Mouse (Mus musculus) liver, embryonic 16.5 days (tissue): ENCODE data around the gene Ifi202b. TPM values are rescaled to one million over a fixed set of nuclear protein-coding genes. Genes with fewer than 3 reads are reported as not detected.
"Not testable (repeated sequence)": the region's sequence is repeated elsewhere in the genome, so short reads cannot be mapped to it uniquely, and the experiment has no call there.

Experiments
- ATAC-seq: fragments of 200-750 bp; cut with Nextera tagmentation; 2 replicates; pipeline ENCODE4 v1.8.0; 2017; ENCODE audit warnings: low read depth, mild to moderate bottlenecking, moderate number of reproducible peaks, moderate library complexity
- H3K27ac ChIP-seq: fragments of 300-500 bp; sonication (generic); 2 replicates; pipeline ENCODE4 v1.5.1; 2014; ENCODE audit warnings: mild to moderate bottlenecking, low read length
- H3K27me3 ChIP-seq: fragments of 300-500 bp; sonication (generic); 2 replicates; pipeline ENCODE4 v1.6.1; 2014; ENCODE audit warnings: low read depth, low read length, mixed read lengths; ENCODE audit not compliant: control insufficient read depth, insufficient read depth
- H3K36me3 ChIP-seq: fragments of 300-500 bp; sonication (generic); 2 replicates; pipeline ENCODE4 v1.6.1; 2014; ENCODE audit warnings: mild to moderate bottlenecking; ENCODE audit not compliant: control insufficient read depth, insufficient read depth
- H3K4me1 ChIP-seq: fragments of 300-500 bp; sonication (generic); 2 replicates; pipeline ENCODE4 v1.6.1; 2014; ENCODE audit warnings: low read depth, low read length, mixed read lengths; ENCODE audit not compliant: control insufficient read depth
- H3K4me2 ChIP-seq: fragments of 300-500 bp; sonication (generic); 2 replicates; pipeline ENCODE4 v1.6.1; 2014; ENCODE audit warnings: low read depth, low read length, mixed read lengths
- H3K4me3 ChIP-seq: fragments of 300-500 bp; sonication (generic); 2 replicates; pipeline ENCODE4 v1.5.1; 2014; ENCODE audit warnings: low read depth, mild to moderate bottlenecking, low read length
- H3K9ac ChIP-seq: fragments of 300-500 bp; sonication (generic); 2 replicates; pipeline ENCODE4 v1.6.1; 2014; ENCODE audit warnings: low read depth, low read length
- H3K9me3 ChIP-seq: fragments of 300-500 bp; sonication (generic); replicated peaks from 2 replicates; pipeline ENCODE4 v1.6.1; 2016; ENCODE audit warnings: low read length; ENCODE audit not compliant: control insufficient read depth
- WGBS: fragments of 180-500 bp; shearing (Covaris S2); extraction: QIAGEN DNeasy Blood & Tissue Kit; methylation state at CpG from one replicate; pipeline ENCODE4 v1.1.7; 2014; ENCODE audit not compliant: insufficient replicate concordance; 5-methylcytosine and 5-hydroxymethylcytosine counted together
- polyA plus RNA-seq: library from polyadenylated mRNA; unstranded; fragments of >200 nt; fragmentation: Nextera tagmentation; extraction: Ambion mirVana; gene quantifications from 2 replicates; pipeline ENCODE4 v1.2.1, GENCODE M21; 2015

Ifi202b gene
- polyA plus RNA-seq, 1 experiment from 2014 or later: not detected

DNA sequence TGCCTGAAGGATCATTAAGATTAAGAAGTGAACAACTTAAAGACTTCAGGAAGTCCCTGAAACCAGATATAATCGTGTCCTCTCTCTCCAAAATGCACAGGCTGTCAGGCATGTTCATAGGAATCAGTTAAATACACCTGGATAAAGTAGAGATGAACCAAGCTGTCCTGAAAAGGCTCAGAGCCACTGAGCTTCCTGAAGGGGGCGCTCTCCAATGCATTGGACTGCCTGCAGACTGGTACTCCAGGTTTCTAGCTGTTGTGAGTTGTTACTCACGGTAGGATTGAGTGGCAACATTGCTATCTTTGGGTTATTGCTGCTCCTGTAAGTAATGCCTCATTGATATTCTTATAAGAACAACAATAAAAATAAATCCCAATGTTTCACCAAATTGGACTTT lies 63.3 kb downstream of the Ifi202b start:
- WGBS: 49% methylated on average over 2 of the region's 3 CpGs
- not testable (repeated sequence) for H3K4me1 ChIP-seq, H3K36me3 ChIP-seq, H3K9me3 ChIP-seq, H3K4me2 ChIP-seq, H3K9ac ChIP-seq, ATAC-seq, H3K27ac ChIP-seq, H3K27me3 ChIP-seq, H3K4me3 ChIP-seq

DNA sequence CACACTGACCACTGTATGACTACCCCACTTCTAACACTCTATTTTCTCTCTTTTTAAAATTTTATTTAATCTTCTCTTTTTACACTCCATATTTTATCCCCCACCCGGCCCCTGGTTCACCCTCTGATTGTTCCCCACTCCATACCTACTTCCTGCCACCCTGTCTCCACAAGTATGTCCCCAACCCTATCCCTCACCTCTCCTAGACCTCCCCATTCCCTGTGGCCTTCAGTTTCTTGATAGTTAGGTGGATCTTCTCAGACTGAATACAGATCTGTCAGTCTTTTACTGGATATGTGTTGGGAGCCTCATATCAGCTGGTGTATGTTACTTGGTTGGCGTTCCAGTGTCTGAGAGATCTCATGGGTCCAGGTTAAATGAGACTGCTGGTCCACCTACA lies 68.0 kb downstream of the Ifi202b start:
- Histone ChIP-seq H3K4me2 (no peak overlapping the region), H3K4me1 (no peaks in the 10 kb centered on the region), H3K9ac (no peak overlapping the region), H3K27ac (no peak overlapping the region), H3K4me3 (no peak overlapping the region), H3K9me3 (no peaks in the 10 kb centered on the region), H3K36me3 (no peaks in the 10 kb centered on the region), H3K27me3 (no peaks in the 10 kb centered on the region)
- 60% methylated on average over 2 of the region's 2 CpGs for WGBS
- ATAC-seq: no peak

GRCm38 (mm10) chr1:173913256-173913791 lies 69.2 kb downstream of the Ifi202b start:
- H3K36me3 ChIP-seq, H3K4me3 ChIP-seq, H3K9me3 ChIP-seq, ATAC-seq, H3K4me2 ChIP-seq, H3K27ac ChIP-seq, H3K27me3 ChIP-seq, H3K4me1 ChIP-seq, H3K9ac ChIP-seq: not testable (repeated sequence)

Other genes starting within 250 kb of the Ifi202b start
- 1.5 and 1.9 TPM in 2 replicates for gene Ifi207, start 241.0 kb downstream of the Ifi202b start, polyA plus RNA-seq
- gene Ifi204, start 215.8 kb downstream of the Ifi202b start, polyA plus RNA-seq: 3.9 and 4.6 TPM in 2 replicates
- 1.4 and 2.6 TPM in 2 replicates for gene Ifi211, start 69.7 kb downstream of the Ifi202b start, polyA plus RNA-seq
- gene Mndal, start 40.3 kb downstream of the Ifi202b start, polyA plus RNA-seq: 3.8 and 4.4 TPM in 2 replicates
- 2.3 and 2.4 TPM in 2 replicates for gene Ifi203, start 40.1 kb downstream of the Ifi202b start, polyA plus RNA-seq
- 0.60 and 1.1 TPM in 2 replicates for gene Ifi205, start 49.1 kb upstream of the Ifi202b start, polyA plus RNA-seq
- 0.09 and 0.12 TPM in 2 replicates for gene Olfr433, start 58.0 kb upstream of the Ifi202b start, polyA plus RNA-seq
- not detected in 2 replicates for gene Olfr432, start 66.5 kb upstream of the Ifi202b start, polyA plus RNA-seq
- not detected in 2 replicates for gene Olfr430, start 83.9 kb upstream of the Ifi202b start, polyA plus RNA-seq
- not detected in 2 replicates for gene Olfr429, start 101.6 kb upstream of the Ifi202b start, polyA plus RNA-seq
- gene Olfr427, start 114.1 kb upstream of the Ifi202b start, polyA plus RNA-seq: not detected in 2 replicates
- gene Olfr231, start 138.4 kb upstream of the Ifi202b start, polyA plus RNA-seq: not detected in 2 replicates
- not detected in 2 replicates for gene Olfr424, start 148.8 kb upstream of the Ifi202b start, polyA plus RNA-seq
- gene Olfr420, start 172.9 kb upstream of the Ifi202b start, polyA plus RNA-seq: 0.97 and 1.1 TPM in 2 replicates
- gene Spta1, start 190.0 kb upstream of the Ifi202b start, polyA plus RNA-seq: 35.2 and 38.2 TPM in 2 replicates